Mouse (Mus musculus) spleen, postnatal 4 days (tissue): ENCODE results near the gene Cckbr.
"Not testable (repeated sequence)": the region's sequence is repeated elsewhere in the genome, so short reads cannot be mapped to it uniquely, and the experiment has no call there.

Source experiments
- DNase-seq, 2 experiments: peaks; one replicate each; pipeline ENCODE4 v3.0.0; 2022; ENCODE audit warnings: low spot score in 2 of 2

Cckbr gene

GRCm38 (mm10) chr7:105437979-105438772 lies 12.6 kb downstream of the Cckbr start:
- DNase-seq, result no peak

- no peak for DNase-seq
These were observed 15.9 kb downstream of the Cckbr start for GRCm38 (mm10) chr7:105441426-105441825.

GRCm38 (mm10) chr7:105445076-105445475 lies 19.5 kb downstream of the Cckbr start:
- DNase-seq, result no peak

GRCm38 (mm10) chr7:105453345-105453744 lies 27.8 kb downstream of the Cckbr start:
- not testable (repeated sequence) for DNase-seq

GRCm38 (mm10) chr7:105458546-105458945 lies 33.0 kb downstream of the Cckbr start:
- no peak for DNase-seq

GRCm38 (mm10) chr7:105465505-105465904 lies 40.0 kb downstream of the Cckbr start:
- DNase-seq, result not testable (repeated sequence)

GRCm38 (mm10) chr7:105472607-105473006 lies 47.1 kb downstream of the Cckbr start:
- no peak for DNase-seq

- DNase-seq, result no peak
These were observed 49.3 kb downstream of the Cckbr start for GRCm38 (mm10) chr7:105474771-105475315.

- DNase-seq, result no peak
These were observed 49.9 kb downstream of the Cckbr start for GRCm38 (mm10) chr7:105475396-105475949.

GRCm38 (mm10) chr7:105476683-105477432 lies 51.3 kb downstream of the Cckbr start:
- no peak for DNase-seq

- no peak for DNase-seq
These were observed 51.8 kb downstream of the Cckbr start for GRCm38 (mm10) chr7:105477433-105477700.

GRCm38 (mm10) chr7:105477841-105478240 lies 52.3 kb downstream of the Cckbr start:
- DNase-seq, result no peak

GRCm38 (mm10) chr7:105478344-105478743 lies 52.8 kb downstream of the Cckbr start:
- no peak for DNase-seq

- DNase-seq, result no peak
These were observed 53.7 kb downstream of the Cckbr start for GRCm38 (mm10) chr7:105479232-105479631.

- DNase-seq, result no peak
These were observed 54.5 kb downstream of the Cckbr start for GRCm38 (mm10) chr7:105480081-105480480.

GRCm38 (mm10) chr7:105480561-105481504 lies 55.3 kb downstream of the Cckbr start:
- DNase-seq, result peak in 1 of 2 experiments; percentile 16

GRCm38 (mm10) chr7:105481505-105482411 lies 56.2 kb downstream of the Cckbr start, which contains the start of gene Cavin3:
TSS of gene Cavin3 (minus strand) at chr7:105482300.
- peak; percentile 31 to 64 for DNase-seq

- DNase-seq, result no peak
These were observed 56.9 kb downstream of the Cckbr start for GRCm38 (mm10) chr7:105482426-105482825.

GRCm38 (mm10) chr7:105485029-105485428 lies 59.5 kb downstream of the Cckbr start:
- DNase-seq, result no peak
